Mouse (Mus musculus) cerebellum, postnatal 4 days (tissue): Measurements from ENCODE around the gene Gcdh.
"Not testable (repeated sequence)": the region's sequence is repeated elsewhere in the genome, so short reads cannot be mapped to it uniquely, and the experiment has no call there.

ENCODE experiments used
- DNase-seq, 2 experiments: peaks; one replicate each; pipeline ENCODE4 v3.0.0; 2022; ENCODE audit warnings: low spot score in 2 of 2, mixed read lengths in 1 of 2

Gcdh gene

GRCm38 (mm10) chr8:84910551-84910950 lies 16.8 kb upstream of the Gcdh start:
- DNase-seq, result no peak

GRCm38 (mm10) chr8:84909949-84910348 lies 16.2 kb upstream of the Gcdh start:
- DNase-seq, result no peak

GRCm38 (mm10) chr8:84909162-84909767 lies 15.5 kb upstream of the Gcdh start:
- no peak for DNase-seq

GRCm38 (mm10) chr8:84908421-84909161 lies 14.9 kb upstream of the Gcdh start, which contains the start of gene Dnase2a:
TSS of gene Dnase2a (plus strand) at chr8:84908560.
- peak; percentile 65 to 85 for DNase-seq

- not testable (repeated sequence) for DNase-seq
Observed at GRCm38 (mm10) chr8:84907979-84908378, 14.3 kb upstream of the Gcdh start.

- no peak for DNase-seq
Observed at GRCm38 (mm10) chr8:84907493-84907892, 13.8 kb upstream of the Gcdh start.

- DNase-seq, result no peak
Observed at GRCm38 (mm10) chr8:84907037-84907436, 13.3 kb upstream of the Gcdh start.

GRCm38 (mm10) chr8:84904351-84904750 lies 10.6 kb upstream of the Gcdh start:
- DNase-seq, result no peak

- peak; percentile 93 to 98 for DNase-seq
Observed at GRCm38 (mm10) chr8:84902920-84903661, 9.4 kb upstream of the Gcdh start.

- DNase-seq, result no peak
Observed at GRCm38 (mm10) chr8:84902367-84902919, 8.7 kb upstream of the Gcdh start.

GRCm38 (mm10) chr8:84901752-84902151 lies 8.0 kb upstream of the Gcdh start, which contains the start of gene Klf1:
TSS of gene Klf1 (plus strand) at chr8:84901928.
- no peak for DNase-seq

- DNase-seq, result no peak
Observed at GRCm38 (mm10) chr8:84901071-84901470, 7.3 kb upstream of the Gcdh start.

- DNase-seq, result no peak
Observed at GRCm38 (mm10) chr8:84895963-84896362, 2.2 kb upstream of the Gcdh start.

GRCm38 (mm10) chr8:84892993-84893708 lies 570 bp downstream of the Gcdh start:
- no peak for DNase-seq

- no peak for DNase-seq
Observed at GRCm38 (mm10) chr8:84889141-84889540, 4.6 kb downstream of the Gcdh start.

GRCm38 (mm10) chr8:84888280-84888679 lies 5.4 kb downstream of the Gcdh start:
- DNase-seq, result no peak

- no peak for DNase-seq
Observed at GRCm38 (mm10) chr8:84884728-84885127, 9.0 kb downstream of the Gcdh start.

GRCm38 (mm10) chr8:84878915-84879314 lies 14.8 kb downstream of the Gcdh start:
- no peak for DNase-seq

- peak in 1 of 2 experiments; percentile 55 for DNase-seq
Observed at GRCm38 (mm10) chr8:84877297-84878035, 16.3 kb downstream of the Gcdh start.

- no peak for DNase-seq
Observed at GRCm38 (mm10) chr8:84874339-84874738, 19.4 kb downstream of the Gcdh start.

- no peak for DNase-seq
Observed at GRCm38 (mm10) chr8:84873016-84873415, 20.7 kb downstream of the Gcdh start.
